Mouse (Mus musculus): ENCODE measurements at regions not wholly inside any gene's neighbourhood (a gene's known extent, or its start where the extent isn't known, plus 50 kb on each side); places are given as distances from the start of the nearest gene placed in this dataset.

GRCm38 (mm10) chr11:19670853-19671530 lies 253.2 kb upstream of the Spred2 start:
- no peak overlapping the region for H3K9ac ChIP-seq (ENCODE audit: low read depth, poor library complexity, severe bottlenecking)
- H3K27ac ChIP-seq (ENCODE audit: insufficient read depth, low read length): no peak overlapping the region
- H3K4me3 ChIP-seq (ENCODE audit: low read depth, low read length): no peak overlapping the region
- no peaks in the 10 kb centered on the region for H3K36me3 ChIP-seq (ENCODE audit: control insufficient read depth, insufficient read depth, low read length, poor library complexity, severe bottlenecking)
- peaks cover 2% of the 10 kb centered on the region; the same call in 1 of the 2 replicates for H3K27me3 ChIP-seq (ENCODE audit: control insufficient read depth, insufficient read depth, low read length, poor library complexity, severe bottlenecking)
- TF ChIP-seq EP300 (IDR thresholded peaks at IDR 0.05; ENCODE audit: insufficient read depth, low read depth, low read length) (no peak), POLR2A (IDR thresholded peaks at IDR 0.05; ENCODE audit: insufficient read depth, low read length) (no peak), CTCF (IDR thresholded peaks at IDR 0.05; ENCODE audit: low read depth, low read length) (no peak)
- no peaks in the 10 kb centered on the region for H3K4me1 ChIP-seq (ENCODE audit: control insufficient read depth, insufficient read depth, low read length)
- H3K9me3 ChIP-seq (replicated peaks; ENCODE audit: control insufficient read depth, insufficient read depth, low read length, poor library complexity, severe bottlenecking): no peaks in the 10 kb centered on the region

GRCm38 (mm10) chr11:19673012-19673411 lies 251.2 kb upstream of the Spred2 start:
- peaks cover 2% of the 10 kb centered on the region; the same call in 1 of the 2 replicates for H3K27me3 ChIP-seq (ENCODE audit: control insufficient read depth, insufficient read depth, low read length, poor library complexity, severe bottlenecking)
- no peak overlapping the region for H3K27ac ChIP-seq (ENCODE audit: insufficient read depth, low read length)
- no peak overlapping the region for H3K4me3 ChIP-seq (ENCODE audit: low read depth, low read length)
- H3K9me3 ChIP-seq (replicated peaks; ENCODE audit: control insufficient read depth, insufficient read depth, low read length, poor library complexity, severe bottlenecking): no peaks in the 10 kb centered on the region
- TF ChIP-seq CTCF (IDR thresholded peaks at IDR 0.05; ENCODE audit: low read depth, low read length) (no peak), EP300 (IDR thresholded peaks at IDR 0.05; ENCODE audit: insufficient read depth, low read depth, low read length) (no peak), POLR2A (IDR thresholded peaks at IDR 0.05; ENCODE audit: insufficient read depth, low read length) (no peak)
- no peaks in the 10 kb centered on the region for H3K36me3 ChIP-seq (ENCODE audit: control insufficient read depth, insufficient read depth, low read length, poor library complexity, severe bottlenecking)
- no peaks in the 10 kb centered on the region for H3K4me1 ChIP-seq (ENCODE audit: control insufficient read depth, insufficient read depth, low read length)
- H3K9ac ChIP-seq (ENCODE audit: low read depth, poor library complexity, severe bottlenecking): no peak overlapping the region

- Histone ChIP-seq H3K36me3 (ENCODE audit: control insufficient read depth, insufficient read depth, low read length, poor library complexity, severe bottlenecking) (no peaks in the 10 kb centered on the region), H3K4me3 (ENCODE audit: low read depth, low read length) (no peak overlapping the region), H3K4me1 (ENCODE audit: control insufficient read depth, insufficient read depth, low read length) (no peaks in the 10 kb centered on the region), H3K9ac (ENCODE audit: low read depth, poor library complexity, severe bottlenecking) (no peak overlapping the region), H3K27me3 (ENCODE audit: control insufficient read depth, insufficient read depth, low read length, poor library complexity, severe bottlenecking) (no peaks in the 10 kb centered on the region), H3K9me3 (replicated peaks; ENCODE audit: control insufficient read depth, insufficient read depth, low read length, poor library complexity, severe bottlenecking) (no peaks in the 10 kb centered on the region), H3K27ac (ENCODE audit: insufficient read depth, low read length) (no peak overlapping the region)
- TF ChIP-seq POLR2A (IDR thresholded peaks at IDR 0.05; ENCODE audit: insufficient read depth, low read length): no peak
- TF ChIP-seq CTCF (IDR thresholded peaks at IDR 0.05; ENCODE audit: low read depth, low read length): no peak
- TF ChIP-seq EP300 (IDR thresholded peaks at IDR 0.05; ENCODE audit: insufficient read depth, low read depth, low read length): no peak
Measured at GRCm38 (mm10) chr11:19676514-19676913, 247.7 kb upstream of the Spred2 start.

GRCm38 (mm10) chr11:19679041-19679440 lies 245.1 kb upstream of the Spred2 start:
- Histone ChIP-seq H3K4me3 (ENCODE audit: low read depth, low read length) (no peak overlapping the region), H3K9ac (ENCODE audit: low read depth, poor library complexity, severe bottlenecking) (no peak overlapping the region), H3K9me3 (replicated peaks; ENCODE audit: control insufficient read depth, insufficient read depth, low read length, poor library complexity, severe bottlenecking) (no peaks in the 10 kb centered on the region), H3K4me1 (ENCODE audit: control insufficient read depth, insufficient read depth, low read length) (no peaks in the 10 kb centered on the region), H3K36me3 (ENCODE audit: control insufficient read depth, insufficient read depth, low read length, poor library complexity, severe bottlenecking) (no peaks in the 10 kb centered on the region), H3K27me3 (ENCODE audit: control insufficient read depth, insufficient read depth, low read length, poor library complexity, severe bottlenecking) (no peaks in the 10 kb centered on the region), H3K27ac (ENCODE audit: insufficient read depth, low read length) (no peak overlapping the region)
- TF ChIP-seq EP300 (IDR thresholded peaks at IDR 0.05; ENCODE audit: insufficient read depth, low read depth, low read length): no peak
- TF ChIP-seq CTCF (IDR thresholded peaks at IDR 0.05; ENCODE audit: low read depth, low read length): no peak
- no peak for TF ChIP-seq POLR2A (IDR thresholded peaks at IDR 0.05; ENCODE audit: insufficient read depth, low read length)

GRCm38 (mm10) chr11:19679669-19680068 lies 244.5 kb upstream of the Spred2 start:
- TF ChIP-seq CTCF (IDR thresholded peaks at IDR 0.05; ENCODE audit: low read depth, low read length) (no peak), EP300 (IDR thresholded peaks at IDR 0.05; ENCODE audit: insufficient read depth, low read depth, low read length) (no peak), POLR2A (IDR thresholded peaks at IDR 0.05; ENCODE audit: insufficient read depth, low read length) (no peak)
- Histone ChIP-seq H3K27ac (ENCODE audit: insufficient read depth, low read length) (no peak overlapping the region), H3K4me1 (ENCODE audit: control insufficient read depth, insufficient read depth, low read length) (no peaks in the 10 kb centered on the region), H3K4me3 (ENCODE audit: low read depth, low read length) (no peak overlapping the region), H3K27me3 (ENCODE audit: control insufficient read depth, insufficient read depth, low read length, poor library complexity, severe bottlenecking) (no peaks in the 10 kb centered on the region), H3K9ac (ENCODE audit: low read depth, poor library complexity, severe bottlenecking) (no peak overlapping the region), H3K36me3 (ENCODE audit: control insufficient read depth, insufficient read depth, low read length, poor library complexity, severe bottlenecking) (no peaks in the 10 kb centered on the region), H3K9me3 (replicated peaks; ENCODE audit: control insufficient read depth, insufficient read depth, low read length, poor library complexity, severe bottlenecking) (no peaks in the 10 kb centered on the region)

- TF ChIP-seq CTCF (IDR thresholded peaks at IDR 0.05; ENCODE audit: low read depth, low read length): no peak
- no peak for TF ChIP-seq POLR2A (IDR thresholded peaks at IDR 0.05; ENCODE audit: insufficient read depth, low read length)
- TF ChIP-seq EP300 (IDR thresholded peaks at IDR 0.05; ENCODE audit: insufficient read depth, low read depth, low read length): no peak
- Histone ChIP-seq H3K27ac (ENCODE audit: insufficient read depth, low read length) (no peak overlapping the region), H3K9me3 (replicated peaks; ENCODE audit: control insufficient read depth, insufficient read depth, low read length, poor library complexity, severe bottlenecking) (peaks cover 2% of the 10 kb centered on the region; the same call in 1 of the 2 replicates), H3K9ac (ENCODE audit: low read depth, poor library complexity, severe bottlenecking) (no peak overlapping the region), H3K4me3 (ENCODE audit: low read depth, low read length) (no peak overlapping the region), H3K4me1 (ENCODE audit: control insufficient read depth, insufficient read depth, low read length) (no peaks in the 10 kb centered on the region), H3K36me3 (ENCODE audit: control insufficient read depth, insufficient read depth, low read length, poor library complexity, severe bottlenecking) (no peaks in the 10 kb centered on the region), H3K27me3 (ENCODE audit: control insufficient read depth, insufficient read depth, low read length, poor library complexity, severe bottlenecking) (no peaks in the 10 kb centered on the region)
Measured at GRCm38 (mm10) chr11:19701198-19701597, 223.0 kb upstream of the Spred2 start.
